Mouse (Mus musculus): ENCODE data around the gene Clspn. TPM values are rescaled to one million over a fixed set of nuclear protein-coding genes. Genes with fewer than 3 reads are reported as not detected.

Gene Clspn
- polyA plus RNA-seq (2012) = 4.5 and 7.8 TPM in 2 replicates

DNA sequence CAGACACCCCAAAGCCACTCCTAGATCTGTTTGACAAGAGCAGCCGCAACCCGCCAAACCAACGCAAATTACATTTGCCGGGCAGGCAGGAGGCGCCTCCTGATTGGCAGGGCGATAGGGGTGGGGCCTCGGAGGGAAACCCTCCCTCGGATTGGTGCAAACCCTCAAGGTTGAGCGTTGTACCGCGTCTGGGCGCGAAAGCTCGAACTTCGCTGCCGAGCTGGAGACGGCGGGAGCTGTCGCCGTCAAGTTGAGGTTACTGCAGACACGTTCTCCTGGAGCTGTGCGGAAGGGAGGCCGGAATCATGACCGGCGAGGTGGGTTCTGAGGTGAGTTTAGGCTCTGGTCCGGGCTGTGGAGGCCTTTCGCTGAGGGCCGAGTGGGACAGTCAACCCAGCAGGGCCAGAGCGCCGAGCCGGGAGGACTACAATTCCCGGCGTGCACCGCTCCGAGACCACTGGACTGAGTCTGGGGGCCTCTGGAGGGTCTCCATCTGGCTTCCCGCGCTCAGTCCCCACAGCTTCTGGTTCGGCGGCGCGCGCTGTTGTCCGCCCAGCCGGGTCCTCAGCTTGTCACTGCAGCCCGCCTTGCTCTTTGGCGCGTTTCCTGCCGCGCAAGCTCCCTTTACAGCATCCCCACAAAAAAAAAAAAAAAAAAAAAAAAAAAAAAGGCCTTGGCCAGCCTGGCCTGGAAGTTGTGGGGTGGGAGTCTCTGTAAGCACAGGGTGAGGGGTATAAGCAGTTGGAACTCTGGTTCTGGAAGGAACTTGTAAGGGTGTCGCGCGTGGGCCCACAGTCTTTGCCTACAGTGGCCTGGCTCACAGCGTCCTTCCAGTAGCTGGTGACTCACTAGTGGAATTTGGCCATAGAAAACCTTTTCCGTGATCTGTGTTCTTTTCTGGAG lies at the start of gene Clspn:
Gene Clspn (plus strand): TSS at position 127 of the 903 bp plus-strand sequence.

DNA sequence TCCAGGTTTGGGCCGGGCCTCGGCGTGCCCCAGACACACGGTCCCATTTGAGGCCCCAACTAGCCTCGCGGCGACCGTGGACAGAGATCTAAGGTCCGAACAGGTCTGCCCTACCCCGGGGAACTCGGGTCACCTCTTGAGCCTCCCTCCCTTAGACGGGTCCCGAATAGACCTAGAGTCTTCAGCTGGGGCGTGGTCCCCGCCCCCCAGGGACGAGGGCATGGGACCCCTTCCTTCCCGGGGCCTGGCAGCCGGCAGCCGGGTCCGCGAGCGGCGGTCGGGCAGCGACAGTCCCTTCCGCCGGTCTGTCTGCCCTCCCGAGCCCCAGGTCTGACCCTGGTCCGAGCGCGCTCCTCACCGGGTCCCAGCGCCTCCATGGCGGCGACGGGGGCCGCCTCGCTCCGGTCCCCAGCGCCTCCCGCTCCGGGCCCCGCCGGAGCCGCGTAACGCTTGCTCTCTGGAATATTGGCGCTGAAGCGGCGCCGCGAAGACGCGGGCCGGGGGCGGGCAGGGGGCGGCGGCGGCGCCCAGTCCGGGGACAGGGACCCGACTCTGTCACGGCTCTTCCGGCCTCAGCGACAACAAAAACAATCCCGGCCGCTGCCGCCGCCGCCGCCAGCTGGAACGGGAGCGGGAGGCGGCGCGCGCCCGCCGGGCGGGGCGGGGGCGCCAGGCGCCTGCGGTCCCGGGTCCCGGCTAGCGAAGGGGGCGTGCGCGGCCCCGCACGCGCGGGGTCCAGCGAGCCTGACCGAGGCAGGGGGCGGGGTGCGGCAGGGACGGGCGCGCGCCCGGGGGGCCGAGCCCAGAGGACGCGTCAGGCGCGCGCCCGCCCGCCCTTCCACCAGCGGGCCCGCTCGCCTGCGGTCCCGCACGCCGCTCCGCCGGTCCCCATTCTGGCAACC lies 23.7 kb upstream of the Clspn start, which contains the start of gene Ago4:
Gene Ago4 (minus strand): TSS at position 646 of the 902 bp plus-strand sequence.

DNA sequence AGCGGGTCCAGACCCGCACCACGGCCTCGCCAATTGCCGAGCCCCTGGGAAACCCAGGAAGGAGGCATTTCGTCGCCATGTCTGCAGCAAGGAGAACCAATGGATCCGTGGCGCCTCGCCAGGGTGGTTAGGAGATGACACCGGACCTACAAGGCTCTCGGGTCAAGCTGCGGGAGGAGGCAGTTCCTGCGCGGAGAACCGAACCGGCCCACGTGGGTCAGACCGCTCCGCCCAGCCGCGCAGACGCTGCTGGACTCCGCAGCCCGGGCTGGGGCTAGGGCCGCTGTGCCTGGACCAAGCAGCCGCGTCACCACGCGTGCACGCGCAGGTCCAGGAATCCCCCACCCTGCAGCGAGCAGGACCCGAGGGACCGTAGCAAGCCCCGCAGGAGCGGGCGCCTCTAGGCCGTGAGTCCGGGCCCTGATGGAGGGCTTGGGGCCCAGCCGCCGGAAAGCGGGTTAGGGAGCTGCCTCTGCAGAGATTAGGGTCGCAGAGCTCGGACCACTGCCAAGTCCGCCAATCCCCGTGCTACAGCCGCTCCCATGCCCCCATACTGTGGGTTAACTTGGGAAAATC lies 53.0 kb downstream of the Clspn start, which contains the start of gene 5730409E04Rik:
Gene 5730409E04Rik (plus strand): TSS at position 213 of the 576 bp plus-strand sequence.

Other genes starting within 250 kb of the Clspn start
- gene Adprhl2, start 235.2 kb upstream of the Clspn start, polyA plus RNA-seq (2012) = 61.8 and 65.3 TPM in 2 replicates
- 0.48 TPM in 1 of 2 replicates, not detected in the other for gene Tekt2, start 231.2 kb upstream of the Clspn start, polyA plus RNA-seq (2012)
- gene Ago3, start 127.4 kb upstream of the Clspn start, polyA plus RNA-seq (2012) = 3.5 and 6.5 TPM in 2 replicates
- gene Ago1, start 88.4 kb upstream of the Clspn start, polyA plus RNA-seq (2012) = 9.0 and 12.6 TPM in 2 replicates
- 0.67 and 0.78 TPM in 2 replicates for gene Ago4, start 23.5 kb upstream of the Clspn start, polyA plus RNA-seq (2012)
- gene 5730409E04Rik, start 52.9 kb downstream of the Clspn start, polyA plus RNA-seq (2012) = 1.2 and 1.5 TPM in 2 replicates
- gene Psmb2, start 120.7 kb downstream of the Clspn start, polyA plus RNA-seq (2012) = 139 and 174 TPM in 2 replicates
- gene Tfap2e, start 179.3 kb downstream of the Clspn start, polyA plus RNA-seq (2012) = 0.16 and 0.21 TPM in 2 replicates
- 92.0 and 97.4 TPM in 2 replicates for gene Ncdn, start 196.5 kb downstream of the Clspn start, polyA plus RNA-seq (2012)
- gene AU040320, start 196.6 kb downstream of the Clspn start, polyA plus RNA-seq (2012) = 17.0 and 23.8 TPM in 2 replicates

Measured in megakaryocyte-erythroid progenitor cell, adult 5 weeks (primary cell).